In the genomic region with DNA sequence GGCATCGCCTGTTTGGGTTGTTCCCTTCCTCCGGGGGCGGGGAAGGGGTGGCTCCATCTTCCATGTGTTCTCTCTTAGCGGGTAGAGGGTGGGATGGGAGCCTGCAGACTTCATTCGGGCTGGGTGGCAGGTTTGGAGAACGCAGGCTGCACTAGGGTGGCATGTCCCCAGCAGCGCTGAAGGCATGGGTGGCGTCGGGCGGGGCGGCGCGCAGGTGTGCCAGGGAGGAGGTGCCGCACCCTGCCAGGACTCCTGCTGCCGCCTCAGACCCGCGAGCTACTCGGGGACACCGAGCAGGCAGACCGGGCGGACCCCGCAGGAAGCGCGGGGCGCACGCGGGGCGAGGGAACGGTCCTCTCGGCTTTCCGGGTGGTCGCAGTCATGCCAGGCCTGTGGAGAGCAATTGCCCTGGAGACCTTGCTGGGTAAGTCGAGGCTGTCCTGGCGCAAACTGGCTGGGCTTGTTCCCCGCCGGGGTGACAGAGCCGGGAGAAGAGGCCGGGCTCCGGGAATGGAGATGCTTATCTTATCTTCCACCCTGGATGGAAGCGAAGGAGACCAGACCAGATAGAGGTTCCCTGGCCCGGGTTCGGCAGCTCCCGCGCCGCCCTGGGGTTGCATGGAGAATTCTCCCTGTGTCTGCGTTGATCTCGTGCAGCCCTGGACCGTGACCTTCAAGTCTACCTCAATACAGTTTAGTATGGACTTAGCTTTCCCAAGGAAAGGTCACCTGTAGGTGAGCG, we compare ENCODE assay signal across 8 mouse cellular contexts. TPM values are rescaled to one million over a fixed set of nuclear protein-coding genes. Genes with fewer than 3 reads are reported as not detected.
A peak's percentile ranks its signal among the peaks of the same experiment; 100 is the strongest.
DNase-seq lines count a peak whose midpoint lies in the region; ATAC-seq and TF ChIP-seq lines count a peak whose summit lies in the region.

Gene Cwh43, plus strand, starts transcription at position 95 of the 742 bp plus-strand sequence.

- H3K4me1 ChIP-seq in embryonic facial prominence, embryonic 11.5 days (ENCODE audit: control insufficient read depth, insufficient read depth, low read length): peaks cover 3% of the 10 kb centered on the region; the same call in 1 of the 2 replicates
- H3K4me1 ChIP-seq in hindbrain, embryonic 11.5 days (replicated peaks; ENCODE audit: control insufficient read depth, insufficient read depth, low read length): 0 out of 2 replicates have a peak, but pooled peaks cover 2% of the 10 kb centered on the region
- H3K4me1 ChIP-seq in thymus, adult 2 months (replicated peaks; ENCODE audit: control insufficient read depth, insufficient read depth, low read length): peaks cover 10% of the 10 kb centered on the region; the same call in 1 of the 2 replicates

- H3K4me2 ChIP-seq in embryonic facial prominence, embryonic 11.5 days (ENCODE audit: low read depth, low read length): peak within 1 kb of the TSS; percentile 67
- H3K4me2 ChIP-seq in hindbrain, embryonic 11.5 days (replicated peaks; ENCODE audit: low read depth, low read length): peak within 1 kb of the TSS; percentile 66

- H3K27me3 ChIP-seq in embryonic facial prominence, embryonic 11.5 days (ENCODE audit: control insufficient read depth, insufficient read depth, low read length): peaks cover 8% of the 10 kb centered on the region
- peaks cover 16% of the 10 kb centered on the region for H3K27me3 ChIP-seq in hindbrain, embryonic 11.5 days (ENCODE audit: control insufficient read depth, insufficient read depth, low read length)
- H3K27me3 ChIP-seq in thymus, adult 2 months (ENCODE audit: control insufficient read depth, insufficient read depth, low read length): peaks cover 12% of the 10 kb centered on the region

- no peak for TF ChIP-seq CTCF in thymus, adult 2 months (IDR thresholded peaks at IDR 0.05; ENCODE audit: borderline replicate concordance, control insufficient read depth, extremely low read depth, insufficient read depth, low read length, poor library complexity)

- ATAC-seq in embryonic facial prominence, embryonic 11.5 days (replicated peaks; ENCODE audit: insufficient number of reproducible peaks, low FRiP score, low TSS enrichment, low read depth): no peak
- ATAC-seq in hindbrain, embryonic 11.5 days (ENCODE audit: low FRiP score): no peak

- no peak for TF ChIP-seq POLR2A in thymus, adult 2 months (IDR thresholded peaks at IDR 0.05; ENCODE audit: control insufficient read depth, extremely low read depth, insufficient read depth, low read length, poor library complexity)

- H3K27ac ChIP-seq in embryonic facial prominence, embryonic 11.5 days (replicated peaks; ENCODE audit: low read depth, low read length): no peak within 1 kb of the TSS
- no peak within 1 kb of the TSS for H3K27ac ChIP-seq in hindbrain, embryonic 11.5 days (ENCODE audit: low read depth, low read length)
- H3K27ac ChIP-seq in thymus, adult 2 months (ENCODE audit: control insufficient read depth, insufficient read depth, low read length): no peak within 1 kb of the TSS

- peak within 1 kb of the TSS; percentile 28 for H3K4me3 ChIP-seq in embryonic facial prominence, embryonic 11.5 days (ENCODE audit: low read depth, low read length)
- H3K4me3 ChIP-seq in hindbrain, embryonic 11.5 days (ENCODE audit: low read depth, low read length): peak within 1 kb of the TSS; percentile 31
- no peak within 1 kb of the TSS for H3K4me3 ChIP-seq in thymus, adult 2 months (ENCODE audit: control insufficient read depth, insufficient read depth, low read length)

- peak; percentile 21 for DNase-seq in kidney, adult 11 months
- no peak for DNase-seq in kidney, adult 8-10 months
- no peak for DNase-seq in embryonic facial prominence, embryonic 11.5 days (ENCODE audit: low spot score)
- peak; percentile 32 for DNase-seq in hindbrain, embryonic 11.5 days (ENCODE audit: low spot score)
- peak; percentile 51 to 55 for DNase-seq in left cerebral cortex, postnatal 36 days (ENCODE audit: low spot score in 2 of 2)
- DNase-seq in right cerebral cortex, adult 18-20 months: peak; percentile 63
- no peak for DNase-seq in cerebellum, adult 8-10 months
- DNase-seq in thymus, adult 2 months: no peak

- H3K9ac ChIP-seq in embryonic facial prominence, embryonic 11.5 days (replicated peaks; ENCODE audit: low read length): no peak within 1 kb of the TSS
- 0 out of 2 replicates have a peak within 1 kb of the TSS, but pooled peaks have one; percentile 29 for H3K9ac ChIP-seq in hindbrain, embryonic 11.5 days (ENCODE audit: low read depth, low read length)

- intact Hi-C loops in left cerebral cortex, postnatal 36 days (cut with DNase I): no loop called here

- 2% methylated on average over 49 of the region's 49 CpGs for WGBS in embryonic facial prominence, embryonic 11.5 days
- WGBS in hindbrain, embryonic 11.5 days: 3% methylated on average over 49 of the region's 49 CpGs
- 8% methylated on average over 49 of the region's 49 CpGs for WGBS in thymus, adult 2 months

- H3K9me3 ChIP-seq in embryonic facial prominence, embryonic 11.5 days (replicated peaks; ENCODE audit: control insufficient read depth, low read length): no peaks in the 10 kb centered on the region
- no peaks in the 10 kb centered on the region for H3K9me3 ChIP-seq in hindbrain, embryonic 11.5 days (ENCODE audit: control insufficient read depth, low read length)

- H3K36me3 ChIP-seq in embryonic facial prominence, embryonic 11.5 days (replicated peaks; ENCODE audit: control insufficient read depth, insufficient read depth, low read depth, low read length): no peaks in the 10 kb centered on the region
- H3K36me3 ChIP-seq in hindbrain, embryonic 11.5 days (ENCODE audit: control insufficient read depth, insufficient read depth, low read length): no peaks in the 10 kb centered on the region
- no peaks in the 10 kb centered on the region for H3K36me3 ChIP-seq in thymus, adult 2 months (ENCODE audit: control insufficient read depth, insufficient read depth, low read length)

RNA-seq across cellular contexts. Expression of gene Cwh43, which starts in this region (rescaled TPM):
- 0.14 TPM in 1 of 2 replicates, not detected in the other for polyA plus RNA-seq in embryonic facial prominence, embryonic 11.5 days (2014; fragmentation: Nextera tagmentation; extraction: Ambion mirVana)
- polyA plus RNA-seq in hindbrain, embryonic 11.5 days (2014; fragmentation: Nextera tagmentation; extraction: Ambion mirVana): not detected in 2 replicates
- total RNA-seq in left cerebral cortex, postnatal 36 days (2021): 1 to 10 TPM; 1.7 to 2.1 TPM
- polyA plus RNA-seq in thymus, adult 2 months (2012; rRNA removed): 0.05 and 0.07 TPM in 2 replicates

Comparison
In these comparisons a context has a peak if more than half of its experiments do, and no peak if none do; other contexts are left out.
1. DNase-seq: peak in kidney, adult 11 months (single experiment), left cerebral cortex, postnatal 36 days (2 of 2) and right cerebral cortex, adult 18-20 months (single experiment); none in kidney, adult 8-10 months (0 of 2), embryonic facial prominence, embryonic 11.5 days (single experiment), cerebellum, adult 8-10 months (single experiment) and thymus, adult 2 months (single experiment).
2. Peak in DNase-seq, H3K4me3 ChIP-seq, H3K9ac ChIP-seq and H3K4me2 ChIP-seq in hindbrain, embryonic 11.5 days; RNA of the gene not detected or under 1 TPM.